Mouse (Mus musculus) adipose tissue, adult 10 weeks (tissue): Measurements from ENCODE around the gene Nlrc3. TPM values are rescaled to one million over a fixed set of nuclear protein-coding genes. Genes with fewer than 3 reads are reported as not detected.

Source experiments
- polyA plus RNA-seq: library from polyadenylated mRNA; stranded (reverse); fragments of 350-450 nt; fragmentation: Illumina TruSeq; extraction: RNeasy Lipid Tissue Mini Kit (QIAGEN cat#74804); gene quantifications from one replicate; pipeline ENCODE4 v1.2.3, GENCODE M21; 2014; ENCODE audit warnings: low read depth, low replicate concordance

Nlrc3 gene
- polyA plus RNA-seq: 0.55 TPM

DNA sequence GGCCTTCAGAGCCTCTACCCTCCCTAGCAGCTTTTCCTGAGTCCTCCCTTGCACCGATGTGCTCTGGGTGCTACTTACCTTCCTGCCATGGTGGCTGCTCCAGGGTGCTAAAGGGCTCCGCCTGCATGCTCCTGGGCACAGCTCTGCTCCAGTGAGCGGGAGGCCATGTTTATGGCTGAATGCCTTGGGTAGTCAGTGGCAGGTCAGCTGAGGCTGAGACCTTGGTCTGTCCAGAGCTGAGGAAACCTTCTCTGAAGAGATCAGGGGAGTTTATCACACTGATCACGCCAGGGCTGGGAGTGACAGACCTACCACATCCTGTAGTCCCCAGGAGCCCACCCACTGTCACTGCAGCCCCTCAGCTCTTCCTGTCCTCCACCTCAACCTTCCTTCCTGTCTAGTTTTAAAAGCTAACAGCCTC is at the start of gene Nlrc3:
Gene Nlrc3 (minus strand): TSS at position 382 of the 421 bp plus-strand sequence.

DNA sequence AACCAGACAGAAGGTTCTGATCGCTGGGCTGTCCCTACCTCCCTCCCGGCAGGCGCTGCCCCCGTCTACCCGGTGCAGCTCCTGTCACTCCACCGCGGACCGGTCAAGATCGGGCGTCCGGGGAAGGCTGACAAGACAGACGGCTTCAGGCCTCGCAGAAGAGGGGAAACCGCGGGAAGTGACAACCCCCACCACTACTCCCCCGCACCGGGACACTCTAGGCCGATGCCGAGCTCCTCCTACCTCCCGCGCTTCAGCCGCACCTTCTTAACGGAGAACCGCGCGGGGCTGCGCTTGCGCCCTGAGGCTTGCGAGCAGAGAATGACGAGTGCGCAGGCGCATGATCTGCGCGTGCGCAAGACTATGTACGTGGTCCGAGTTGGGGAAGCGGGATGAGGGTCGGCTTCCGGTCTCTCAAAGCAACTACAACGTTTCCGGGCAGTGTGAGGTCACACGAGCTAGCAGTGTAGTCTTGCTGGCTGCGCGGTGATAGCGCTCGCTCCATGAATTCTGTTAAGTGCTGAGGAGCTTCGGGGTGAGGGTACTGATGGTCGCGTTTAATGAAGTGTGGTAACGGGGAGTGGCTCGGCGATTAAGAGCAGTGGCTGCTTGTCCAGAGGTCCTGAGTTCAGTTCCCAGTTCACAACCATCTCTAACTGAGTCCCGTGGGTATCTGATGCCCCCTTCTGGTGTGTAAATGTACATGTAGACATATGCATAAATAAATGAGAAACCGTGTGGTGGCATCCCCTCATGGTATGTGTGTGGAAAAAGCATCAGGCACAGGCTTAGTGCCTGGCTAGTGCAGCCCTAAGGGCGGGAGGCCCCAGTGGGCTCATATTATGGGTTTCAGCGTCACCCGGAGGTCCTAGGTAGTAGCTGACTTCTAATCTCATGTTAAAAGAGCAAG is 27.3 kb upstream of the Nlrc3 start, which contains the start of gene Slx4:
Gene Slx4 (minus strand): TSS at position 282 of the 910 bp plus-strand sequence.

DNA sequence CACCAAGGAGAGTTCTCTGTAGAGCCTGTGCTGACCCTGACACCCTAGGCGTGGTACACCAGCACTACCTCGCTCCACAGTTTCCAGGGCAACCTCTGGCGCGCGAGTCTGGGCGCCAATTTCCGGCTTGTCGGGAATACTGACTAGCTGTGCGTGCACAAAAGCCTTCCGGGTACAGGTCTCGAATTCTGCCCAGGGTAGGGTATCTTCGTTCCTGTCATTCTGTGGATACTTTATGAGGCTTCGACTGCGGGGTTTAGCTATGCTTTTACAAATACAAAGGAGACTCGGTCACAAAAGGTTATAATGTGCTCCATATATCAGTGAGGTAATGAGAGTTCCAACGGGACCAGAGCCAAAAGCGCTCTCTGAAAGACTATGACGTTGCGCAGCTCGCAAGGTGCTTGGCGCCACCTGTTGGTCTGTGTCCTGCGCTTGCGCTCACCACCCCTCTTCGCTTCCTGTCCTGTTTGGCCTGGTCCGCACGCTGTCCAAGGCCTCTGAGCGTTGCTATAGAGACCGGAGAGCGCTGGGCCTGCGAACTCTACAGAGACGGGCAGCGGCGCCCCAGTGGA is 67.8 kb downstream of the Nlrc3 start, which contains the start of the genes 1700037C18Rik and Cluap1:
Gene 1700037C18Rik (minus strand): TSS at position 153 of the 575 bp plus-strand sequence.
Gene Cluap1 (plus strand): TSS at position 265 of the 575 bp plus-strand sequence.

Other genes with a start within 250 kb of the Nlrc3 start
- 24.0 TPM for gene Zfp263, start 232.5 kb downstream of the Nlrc3 start, polyA plus RNA-seq
- gene Olfr15, start 145.8 kb downstream of the Nlrc3 start, polyA plus RNA-seq: not detected
- gene Zfp174, start 129.4 kb downstream of the Nlrc3 start, polyA plus RNA-seq: 2.4 TPM
- 62.5 TPM for gene Naa60, start 104.3 kb downstream of the Nlrc3 start, polyA plus RNA-seq
- 7.1 TPM for gene Zfp597, start 92.1 kb downstream of the Nlrc3 start, polyA plus RNA-seq
- 2.1 TPM for gene Gm20695, start 92.0 kb downstream of the Nlrc3 start, polyA plus RNA-seq
- 16.2 TPM for gene 1700037C18Rik, start 67.9 kb downstream of the Nlrc3 start, polyA plus RNA-seq
- gene Cluap1, start 67.8 kb downstream of the Nlrc3 start, polyA plus RNA-seq: 15.9 TPM
- gene Slx4, start 27.1 kb upstream of the Nlrc3 start, polyA plus RNA-seq: 20.5 TPM
- gene Dnase1, start 60.3 kb upstream of the Nlrc3 start, polyA plus RNA-seq: 0.89 TPM
- 83.9 TPM for gene Trap1, start 101.2 kb upstream of the Nlrc3 start, polyA plus RNA-seq
- gene Crebbp, start 237.4 kb upstream of the Nlrc3 start, polyA plus RNA-seq: 10.8 TPM